Mouse (Mus musculus) E14TG2a.4 (cell line): ENCODE measurements around the gene Dab1.

Source experiments
- H3K27me3 ChIP-seq: 2 replicates; pipeline ENCODE4 v1.6.1; 2014; ENCODE audit warnings: low read length, control low read depth; ENCODE audit not compliant: insufficient read depth
- H3K36me3 ChIP-seq: 2 replicates; pipeline ENCODE4 v1.6.1; 2014; ENCODE audit warnings: low read length, control low read depth; ENCODE audit not compliant: insufficient read depth
- H3K4me1 ChIP-seq: replicated peaks from 2 replicates; pipeline ENCODE4 v1.6.1; 2014; ENCODE audit warnings: low read depth, low read length, control low read depth
- H3K4me3 ChIP-seq: replicated peaks from 2 replicates; pipeline ENCODE4 v1.5.1; 2014; ENCODE audit warnings: mild to moderate bottlenecking, low read length
- H3K9me3 ChIP-seq: 2 replicates; pipeline ENCODE4 v1.6.1; 2014; ENCODE audit warnings: low read length, control low read depth
- CTCF ChIP-seq: conservative IDR thresholded peaks from 2 replicates; pipeline ENCODE4 v1.5.1; 2014; ENCODE audit warnings: low read length
- NANOG ChIP-seq: IDR thresholded peaks from 2 replicates; pipeline ENCODE4 v1.6.1; 2014; ENCODE audit warnings: borderline replicate concordance, low read length, mixed read lengths
- POU5F1 ChIP-seq: IDR thresholded peaks from 2 replicates; pipeline ENCODE4 v1.6.1; 2014; ENCODE audit warnings: low read length, borderline replicate concordance

Gene Dab1

DNA sequence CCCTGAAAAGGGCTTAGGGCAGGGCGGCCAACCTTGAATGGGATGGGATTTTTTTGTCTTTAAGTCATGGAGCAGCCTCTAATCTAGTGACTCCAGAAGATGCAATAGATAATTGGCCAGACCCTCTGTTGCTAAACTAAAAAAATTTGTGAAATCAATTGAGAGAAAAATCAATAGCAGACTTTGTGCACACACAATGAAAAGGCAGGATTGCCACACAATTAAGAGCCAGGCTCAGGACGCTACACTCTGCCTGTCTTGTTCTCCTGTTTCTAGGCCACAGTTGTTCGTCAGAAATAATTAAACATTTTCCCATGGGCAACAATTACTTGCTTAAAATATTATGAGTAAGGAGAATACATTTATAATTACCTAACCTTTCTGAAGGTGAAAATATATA lies 315.2 kb downstream of the Dab1 start:
- Histone ChIP-seq H3K4me3 (no peak overlapping the region), H3K36me3 (no peaks in the 10 kb centered on the region), H3K27me3 (no peaks in the 10 kb centered on the region), H3K9me3 (no peaks in the 10 kb centered on the region), H3K4me1 (peaks cover 14% of the 10 kb centered on the region)
- TF ChIP-seq POU5F1 (no peak), CTCF (no peak), NANOG (no peak)

- no peak overlapping the region for H3K4me3 ChIP-seq
- no peaks in the 10 kb centered on the region for H3K4me1 ChIP-seq
- 0 out of 2 replicates have a peak, but pooled peaks cover 5% of the 10 kb centered on the region for H3K9me3 ChIP-seq
- TF ChIP-seq NANOG = no peak
- no peak for TF ChIP-seq CTCF
- TF ChIP-seq POU5F1 = no peak
- no peaks in the 10 kb centered on the region for H3K36me3 ChIP-seq
- no peaks in the 10 kb centered on the region for H3K27me3 ChIP-seq
Observed at GRCm38 (mm10) chr4:103948255-103948654, 329.1 kb downstream of the Dab1 start.

GRCm38 (mm10) chr4:103953652-103954220 lies 334.6 kb downstream of the Dab1 start:
- no peaks in the 10 kb centered on the region for H3K27me3 ChIP-seq
- TF ChIP-seq NANOG (no peak), CTCF (no peak), POU5F1 (no peak)
- no peaks in the 10 kb centered on the region for H3K4me1 ChIP-seq
- no peak overlapping the region for H3K4me3 ChIP-seq
- no peaks in the 10 kb centered on the region for H3K36me3 ChIP-seq
- 0 out of 2 replicates have a peak, but pooled peaks cover 5% of the 10 kb centered on the region for H3K9me3 ChIP-seq

DNA sequence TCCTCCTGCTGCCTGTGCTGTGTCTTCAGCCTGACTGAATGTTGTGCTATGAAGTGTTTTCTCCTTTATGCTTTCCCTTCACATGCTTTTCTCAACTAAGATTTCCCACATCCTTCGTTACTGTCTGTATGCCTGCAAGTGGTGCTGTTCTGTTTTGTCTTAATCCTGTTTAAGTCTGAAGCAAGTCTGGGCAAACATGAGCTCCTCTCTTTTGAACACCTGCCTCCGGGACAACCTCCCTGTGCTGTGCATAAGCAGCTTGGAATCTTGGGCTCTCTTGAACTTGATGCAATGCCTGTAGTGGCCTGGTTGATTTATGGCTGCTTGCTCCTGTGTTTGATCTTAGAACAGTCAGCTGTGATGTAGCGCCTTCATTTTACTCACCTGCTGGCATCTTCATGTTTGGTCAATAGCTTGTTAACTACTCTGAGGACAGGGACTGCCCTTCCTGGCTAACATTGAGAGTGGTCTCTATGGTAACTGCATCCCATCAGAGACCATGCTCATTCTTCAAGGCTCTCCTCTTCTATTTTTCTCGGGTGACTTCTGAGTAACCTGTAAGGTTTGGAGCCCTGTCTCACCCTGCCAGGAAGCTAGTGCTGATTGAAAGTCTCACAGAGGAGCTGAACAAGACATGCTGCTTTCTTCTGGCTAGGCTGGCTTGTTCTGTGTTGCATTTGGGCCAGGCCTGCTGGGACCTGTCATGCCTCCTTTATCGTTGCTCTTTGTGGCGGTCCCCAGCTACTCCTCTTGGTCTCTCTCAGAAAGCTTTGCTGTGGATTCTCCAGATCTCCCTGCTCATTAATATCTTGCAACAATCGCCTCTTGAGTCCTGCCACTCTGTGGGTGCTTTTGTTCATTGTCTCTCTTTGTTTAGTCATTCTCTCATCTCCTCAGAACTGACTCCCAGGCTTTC lies 342.2 kb downstream of the Dab1 start:
- Histone ChIP-seq H3K4me1 (no peaks in the 10 kb centered on the region), H3K36me3 (no peaks in the 10 kb centered on the region), H3K9me3 (no peaks in the 10 kb centered on the region), H3K4me3 (no peak overlapping the region), H3K27me3 (no peaks in the 10 kb centered on the region)
- TF ChIP-seq CTCF = no peak
- no peak for TF ChIP-seq NANOG
- TF ChIP-seq POU5F1 = no peak

DNA sequence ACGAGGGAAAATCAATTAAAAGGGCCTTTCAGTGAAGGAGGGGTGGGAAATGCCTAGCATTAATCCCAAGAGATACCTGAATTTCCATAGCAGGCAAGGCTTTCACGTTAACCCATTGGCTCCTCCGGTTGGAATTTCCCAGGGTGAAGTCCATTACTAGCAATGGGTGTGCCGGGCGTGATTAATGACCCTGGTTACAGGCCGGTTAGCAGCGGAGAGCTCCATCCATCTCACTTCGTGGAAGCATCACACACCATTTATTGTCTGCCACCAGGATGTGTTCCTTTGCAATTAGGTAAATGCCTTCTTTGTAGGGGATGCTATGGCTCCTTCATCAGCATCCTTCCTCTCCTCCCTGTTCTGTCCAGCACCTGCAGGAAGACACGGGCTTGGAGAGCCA lies 350.7 kb downstream of the Dab1 start:
- H3K4me3 ChIP-seq = no peak overlapping the region
- H3K4me1 ChIP-seq = no peaks in the 10 kb centered on the region
- no peaks in the 10 kb centered on the region for H3K9me3 ChIP-seq
- H3K36me3 ChIP-seq = no peaks in the 10 kb centered on the region
- no peaks in the 10 kb centered on the region for H3K27me3 ChIP-seq
- TF ChIP-seq NANOG (no peak), CTCF (no peak), POU5F1 (no peak)

DNA sequence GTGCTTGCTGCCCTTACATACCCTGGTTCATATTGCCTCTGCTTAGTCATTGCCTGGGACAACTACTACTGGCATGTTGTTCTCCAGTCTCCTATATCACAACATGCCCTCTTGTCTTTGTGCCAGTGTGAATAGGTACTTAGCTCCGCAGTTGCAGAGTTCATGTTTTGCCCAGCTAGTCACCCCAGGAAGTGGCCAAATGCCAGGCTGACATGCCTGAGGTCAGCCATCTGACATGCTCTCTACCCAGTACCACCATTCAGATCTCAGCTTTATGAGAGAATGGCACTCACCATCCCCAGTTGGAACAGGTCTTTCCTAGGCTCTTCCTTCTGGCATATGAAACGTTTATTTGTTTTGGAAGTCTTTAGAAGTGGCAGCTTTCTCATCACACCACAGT lies 355.4 kb downstream of the Dab1 start:
- Histone ChIP-seq H3K9me3 (no peaks in the 10 kb centered on the region), H3K4me1 (no peaks in the 10 kb centered on the region), H3K27me3 (no peaks in the 10 kb centered on the region), H3K4me3 (no peak overlapping the region), H3K36me3 (no peaks in the 10 kb centered on the region)
- TF ChIP-seq POU5F1 = no peak
- no peak for TF ChIP-seq CTCF
- no peak for TF ChIP-seq NANOG

- Histone ChIP-seq H3K27me3 (no peaks in the 10 kb centered on the region), H3K36me3 (no peaks in the 10 kb centered on the region), H3K4me1 (no peaks in the 10 kb centered on the region), H3K9me3 (no peaks in the 10 kb centered on the region), H3K4me3 (no peak overlapping the region)
- TF ChIP-seq CTCF = no peak
- TF ChIP-seq POU5F1 = no peak
- no peak for TF ChIP-seq NANOG
Observed at GRCm38 (mm10) chr4:103974946-103975345, 355.8 kb downstream of the Dab1 start.

- H3K9me3 ChIP-seq = no peaks in the 10 kb centered on the region
- no peak for TF ChIP-seq CTCF
- no peaks in the 10 kb centered on the region for H3K36me3 ChIP-seq
- H3K27me3 ChIP-seq = no peaks in the 10 kb centered on the region
- no peaks in the 10 kb centered on the region for H3K4me1 ChIP-seq
- H3K4me3 ChIP-seq = no peak overlapping the region
Observed at GRCm38 (mm10) chr4:103993884-103994283, 374.7 kb downstream of the Dab1 start.
